Mouse (Mus musculus): Measurements from ENCODE around the gene Mipol1. TPM values are rescaled to one million over a fixed set of nuclear protein-coding genes. Genes with fewer than 3 reads are reported as not detected.

Mipol1 gene
- polyA plus RNA-seq, 1 experiment from 2014 or later = 4.8 TPM

Other genes with a start within 250 kb of the Mipol1 start
- 0.28 TPM in 1 of 2 replicates, not detected in the other for gene Slc25a21, start 33.0 kb upstream of the Mipol1 start, polyA plus RNA-seq (2015; fragmentation: Nextera tagmentation; extraction: Ambion mirVana)
- gene Prps1l3, start within 50 bp of the Mipol1 start, polyA plus RNA-seq (2015; fragmentation: Nextera tagmentation; extraction: Ambion mirVana) = 29.3 and 33.4 TPM in 2 replicates

Data from neural tube, embryonic 13.5 days (tissue).